Mouse (Mus musculus): ENCODE measurements around the gene Gm29866. TPM values are rescaled to one million over a fixed set of nuclear protein-coding genes. Genes with fewer than 3 reads are reported as not detected.
"Not testable (repeated sequence)": the region's sequence is repeated elsewhere in the genome, so short reads cannot be mapped to it uniquely, and the experiment has no call there.

The Gm29866 gene
- polyA plus RNA-seq (2014; fragmentation: Nextera tagmentation; extraction: Ambion mirVana): not detected in 2 replicates

GRCm38 (mm10) chrY:20993557-20993956 lies at the start of gene Gm29866:
Gene Gm29866, minus strand, starts transcription at chrY:20993657.
- not testable (repeated sequence) for ATAC-seq (replicated peaks; ENCODE audit: low FRiP score, low TSS enrichment, low read depth)

More at GRCm38 (mm10) chrY:20993557-20993956, at the start of gene Gm29866:
- H3K27ac ChIP-seq (ENCODE audit: low read depth); H3K9ac ChIP-seq (ENCODE audit: low read length); DNase-seq (ENCODE audit: low spot score); H3K4me3 ChIP-seq (ENCODE audit: low read depth, low read length); H3K9me3 ChIP-seq (ENCODE audit: control insufficient read depth, low read length); H3K27me3 ChIP-seq (replicated peaks; ENCODE audit: control insufficient read depth, insufficient read depth, low read length); H3K4me1 ChIP-seq (replicated peaks; ENCODE audit: control insufficient read depth, insufficient read depth, low read length); H3K4me2 ChIP-seq (ENCODE audit: low read length); H3K36me3 ChIP-seq (ENCODE audit: control insufficient read depth, insufficient read depth, low read length): not testable (repeated sequence)
- WGBS: no CpG with 5 or more reads among the region's 6 CpGs

Other genes starting within 250 kb of the Gm29866 start
- gene Gm20909, start 170.9 kb upstream of the Gm29866 start, polyA plus RNA-seq (2014; fragmentation: Nextera tagmentation; extraction: Ambion mirVana): not detected in 2 replicates
- gene Gm20865, start 247.9 kb upstream of the Gm29866 start, polyA plus RNA-seq (2014; fragmentation: Nextera tagmentation; extraction: Ambion mirVana): not detected in 2 replicates

All from intestine, embryonic 14.5 days (tissue).